Mouse (Mus musculus): Measurements from ENCODE around the gene Zdhhc24.

DNA sequence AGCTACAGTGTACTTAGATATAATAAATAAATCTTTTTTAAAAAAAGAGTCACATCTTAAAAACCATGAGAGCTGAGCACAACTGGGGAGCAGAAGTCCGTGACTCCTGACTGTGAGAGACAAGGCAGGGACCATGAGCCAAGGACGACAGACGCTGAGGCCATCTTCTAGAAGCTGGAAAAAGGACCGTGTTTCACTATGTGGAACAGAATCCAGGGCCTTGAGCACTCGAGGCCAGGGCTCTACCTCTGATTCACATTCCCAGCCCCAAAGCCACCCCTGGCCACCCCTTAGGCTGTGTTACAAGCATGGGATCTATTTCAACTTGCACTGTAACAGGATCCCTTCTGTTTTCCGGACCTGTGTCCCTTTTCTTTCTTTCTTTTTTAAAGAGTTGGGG, 41.2 kb downstream of the Zdhhc24 start:
- no peak for TF ChIP-seq POLR2A (IDR thresholded peaks at IDR 0.05; ENCODE audit: insufficient read depth, low read depth, low read length)
- no peak for TF ChIP-seq CTCF (IDR thresholded peaks at IDR 0.05; ENCODE audit: insufficient read depth, low read depth, low read length)
